Mouse (Mus musculus): ENCODE measurements around the gene Ripor3. TPM values are rescaled to one million over a fixed set of nuclear protein-coding genes. Genes with fewer than 3 reads are reported as not detected.

Gene Ripor3
- polyA plus RNA-seq, 1 experiment = 5.3 TPM

DNA sequence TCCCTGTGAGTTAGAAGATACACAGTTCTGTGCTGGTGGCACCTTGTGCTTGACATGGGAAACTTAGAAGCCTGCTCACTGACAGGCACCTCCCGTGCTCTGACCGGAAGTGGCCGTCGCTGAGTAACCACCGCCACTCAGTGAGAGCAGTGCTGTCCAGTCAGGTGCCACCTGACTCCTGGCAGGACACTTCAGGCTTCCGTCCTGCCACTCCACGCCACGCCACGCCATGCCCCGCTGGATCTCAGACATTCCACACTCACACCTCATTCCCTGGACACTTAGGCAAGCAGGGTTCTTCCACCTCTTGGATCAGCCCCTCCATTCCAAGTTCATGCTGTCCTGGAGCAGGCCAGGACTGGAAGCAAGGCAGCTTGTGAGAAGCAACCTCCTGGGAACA is 32.1 kb downstream of the Ripor3 start:
- WGBS = 87% methylated on average over 10 of the region's 10 CpGs
- Histone ChIP-seq H3K27ac (ENCODE audit: insufficient read depth, low read depth, low read length) (no peak overlapping the region), H3K27me3 (ENCODE audit: control insufficient read depth, insufficient read depth, low read length) (no peaks in the 10 kb centered on the region)

GRCm38 (mm10) chr2:167975746-167976145 is 34.7 kb downstream of the Ripor3 start:
- WGBS = 84% methylated on average over 12 of the region's 12 CpGs
- H3K36me3 ChIP-seq (ENCODE audit: control insufficient read depth, insufficient read depth, low read length) = peaks cover 46% of the 10 kb centered on the region
- TF ChIP-seq CTCF (IDR thresholded peaks at IDR 0.05; ENCODE audit: extremely low read depth, insufficient read length, insufficient replicate concordance, low read depth, low read length) = no peak
- TF ChIP-seq POLR2A (IDR thresholded peaks at IDR 0.05; ENCODE audit: low read depth, low read length) = no peak
- no peak overlapping the region for H3K27ac ChIP-seq (ENCODE audit: insufficient read depth, low read depth, low read length)
- no peaks in the 10 kb centered on the region for H3K27me3 ChIP-seq (ENCODE audit: control insufficient read depth, insufficient read depth, low read length)
- H3K4me1 ChIP-seq (ENCODE audit: control insufficient read depth, insufficient read depth, insufficient read length, low read length) = peaks cover 6% of the 10 kb centered on the region
- H3K4me3 ChIP-seq (ENCODE audit: low read depth, low read length) = no peak overlapping the region

More for the DNA sequence above, 32.1 kb downstream of the Ripor3 start:
- Histone ChIP-seq H3K36me3 (ENCODE audit: control insufficient read depth, insufficient read depth, low read length) (peaks cover 38% of the 10 kb centered on the region), H3K4me3 (ENCODE audit: low read depth, low read length) (no peak overlapping the region), H3K4me1 (ENCODE audit: control insufficient read depth, insufficient read depth, insufficient read length, low read length) (peaks cover 2% of the 10 kb centered on the region; the same call in 1 of the 2 replicates)
- TF ChIP-seq POLR2A (IDR thresholded peaks at IDR 0.05; ENCODE audit: low read depth, low read length) = no peak
- no peak for TF ChIP-seq CTCF (IDR thresholded peaks at IDR 0.05; ENCODE audit: extremely low read depth, insufficient read length, insufficient replicate concordance, low read depth, low read length)

DNA sequence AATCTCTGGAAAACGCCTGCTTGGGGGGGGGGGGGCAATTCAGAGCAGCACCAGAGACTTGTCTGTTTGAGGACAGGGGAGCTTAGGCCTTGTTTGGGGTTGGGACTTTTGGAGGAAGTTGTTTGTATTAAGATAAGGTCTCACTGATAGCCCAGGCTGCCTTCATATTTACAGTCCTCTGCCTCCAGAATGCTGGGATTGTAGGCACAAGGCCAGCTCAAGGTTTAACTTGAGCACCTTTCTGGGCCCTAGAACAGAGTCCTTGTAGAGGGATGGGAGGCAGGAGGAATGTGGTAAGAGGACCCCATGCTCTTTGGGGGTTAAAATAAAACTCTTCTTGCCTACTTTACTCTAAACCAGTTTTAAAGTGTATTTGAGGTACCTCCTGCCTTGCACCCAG is 37.6 kb downstream of the Ripor3 start:
- Histone ChIP-seq H3K4me1 (ENCODE audit: control insufficient read depth, insufficient read depth, insufficient read length, low read length) (peaks cover 6% of the 10 kb centered on the region), H3K27me3 (ENCODE audit: control insufficient read depth, insufficient read depth, low read length) (no peaks in the 10 kb centered on the region), H3K36me3 (ENCODE audit: control insufficient read depth, insufficient read depth, low read length) (peaks cover 63% of the 10 kb centered on the region), H3K4me3 (ENCODE audit: low read depth, low read length) (no peak overlapping the region), H3K27ac (ENCODE audit: insufficient read depth, low read depth, low read length) (no peak overlapping the region)
- TF ChIP-seq CTCF (IDR thresholded peaks at IDR 0.05; ENCODE audit: extremely low read depth, insufficient read length, insufficient replicate concordance, low read depth, low read length) (no peak), POLR2A (IDR thresholded peaks at IDR 0.05; ENCODE audit: low read depth, low read length) (no peak)
- WGBS = 12% methylated on average over 1 of the region's 1 CpGs

DNA sequence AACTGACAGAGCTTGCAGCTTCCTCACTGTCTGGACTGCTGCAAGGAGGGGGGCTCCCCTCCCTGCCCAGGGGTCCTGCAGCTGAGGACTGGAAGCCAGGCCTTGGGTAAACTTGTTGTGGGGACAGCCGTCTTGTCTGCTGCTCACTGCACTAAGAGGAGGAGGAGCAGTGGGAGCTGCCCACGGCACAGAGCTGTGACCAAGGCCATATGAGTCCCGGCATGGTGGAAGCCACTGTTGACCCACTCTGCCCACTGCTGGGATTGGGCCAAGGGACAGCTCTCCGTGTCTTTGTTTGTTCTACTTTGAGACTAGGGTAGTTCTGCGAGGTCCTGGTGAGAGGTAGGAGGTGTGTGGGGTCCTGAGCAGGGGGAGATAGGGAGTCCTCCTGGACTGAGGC is 38.3 kb downstream of the Ripor3 start:
- TF ChIP-seq CTCF (IDR thresholded peaks at IDR 0.05; ENCODE audit: extremely low read depth, insufficient read length, insufficient replicate concordance, low read depth, low read length) = no peak
- TF ChIP-seq POLR2A (IDR thresholded peaks at IDR 0.05; ENCODE audit: low read depth, low read length) = no peak
- Histone ChIP-seq H3K4me1 (ENCODE audit: control insufficient read depth, insufficient read depth, insufficient read length, low read length) (peaks cover 6% of the 10 kb centered on the region), H3K4me3 (ENCODE audit: low read depth, low read length) (no peak overlapping the region), H3K27me3 (ENCODE audit: control insufficient read depth, insufficient read depth, low read length) (no peaks in the 10 kb centered on the region), H3K36me3 (ENCODE audit: control insufficient read depth, insufficient read depth, low read length) (peaks cover 63% of the 10 kb centered on the region), H3K27ac (ENCODE audit: insufficient read depth, low read depth, low read length) (no peak overlapping the region)
- 51% methylated on average over 5 of the region's 5 CpGs for WGBS

DNA sequence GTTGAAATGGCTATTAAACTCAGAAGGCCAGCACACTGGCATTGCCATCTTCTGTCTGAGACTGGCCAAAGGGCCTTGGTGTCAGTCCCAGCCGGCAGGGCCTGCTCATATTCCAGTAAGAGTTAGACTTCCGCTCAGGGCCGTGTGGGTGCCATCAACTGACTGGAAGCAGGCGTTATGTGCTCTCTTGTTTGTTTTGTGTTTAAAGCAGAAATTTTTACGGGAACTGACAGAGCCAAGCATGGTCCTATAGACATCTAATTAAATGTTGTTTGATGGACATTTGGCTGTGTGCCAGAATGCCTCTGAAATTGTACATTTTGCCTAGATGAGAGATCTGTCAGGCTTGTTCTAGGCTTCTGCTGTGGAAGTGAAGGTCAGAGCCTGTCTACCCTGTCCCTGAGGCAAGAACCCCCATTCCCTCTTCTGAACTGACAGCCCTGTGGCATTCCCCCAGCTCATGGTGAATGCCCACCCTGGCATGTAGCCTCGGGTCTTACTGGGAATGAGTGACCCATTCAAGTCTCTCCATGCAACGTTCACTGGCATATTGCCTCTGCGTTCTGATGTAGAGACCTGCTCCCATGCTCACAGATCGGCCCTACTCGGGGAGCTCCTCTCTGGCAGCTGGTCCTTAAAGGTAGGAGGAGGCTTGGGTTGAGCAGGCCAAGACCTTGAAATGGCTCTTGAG is 40.4 kb downstream of the Ripor3 start:
- Histone ChIP-seq H3K27me3 (ENCODE audit: control insufficient read depth, insufficient read depth, low read length) (no peaks in the 10 kb centered on the region), H3K36me3 (ENCODE audit: control insufficient read depth, insufficient read depth, low read length) (peaks cover 61% of the 10 kb centered on the region), H3K4me3 (ENCODE audit: low read depth, low read length) (no peak overlapping the region), H3K4me1 (ENCODE audit: control insufficient read depth, insufficient read depth, insufficient read length, low read length) (peaks cover 4% of the 10 kb centered on the region; the same call in 1 of the 2 replicates), H3K27ac (ENCODE audit: insufficient read depth, low read depth, low read length) (no peak overlapping the region)
- 89% methylated on average over 10 of the region's 10 CpGs for WGBS
- TF ChIP-seq POLR2A (IDR thresholded peaks at IDR 0.05; ENCODE audit: low read depth, low read length) (no peak), CTCF (IDR thresholded peaks at IDR 0.05; ENCODE audit: extremely low read depth, insufficient read length, insufficient replicate concordance, low read depth, low read length) (no peak)

DNA sequence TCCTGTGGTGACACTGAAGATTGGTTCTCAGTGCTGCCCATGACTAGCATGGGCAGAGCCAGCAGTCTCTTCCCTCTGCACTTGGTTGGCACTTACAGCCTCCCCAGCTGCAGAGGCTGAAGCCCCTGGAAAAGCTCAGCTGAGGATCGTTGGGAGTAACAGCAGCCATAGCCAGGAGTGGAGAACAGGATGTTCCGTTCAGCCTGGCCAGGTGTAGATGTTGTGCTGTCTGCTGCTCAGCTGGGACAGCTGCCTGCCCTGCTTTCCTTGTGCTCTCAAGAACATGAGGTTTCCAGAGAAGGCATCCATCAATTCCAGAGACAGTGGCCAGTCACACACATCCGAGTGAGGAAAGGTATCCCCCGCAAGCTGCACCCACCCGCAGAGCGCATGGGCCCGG is 41.9 kb downstream of the Ripor3 start:
- Histone ChIP-seq H3K36me3 (ENCODE audit: control insufficient read depth, insufficient read depth, low read length) (peaks cover 57% of the 10 kb centered on the region), H3K4me3 (ENCODE audit: low read depth, low read length) (no peak overlapping the region), H3K27ac (ENCODE audit: insufficient read depth, low read depth, low read length) (no peak overlapping the region), H3K27me3 (ENCODE audit: control insufficient read depth, insufficient read depth, low read length) (no peaks in the 10 kb centered on the region), H3K4me1 (ENCODE audit: control insufficient read depth, insufficient read depth, insufficient read length, low read length) (peaks cover 4% of the 10 kb centered on the region; the same call in 1 of the 2 replicates)
- 91% methylated on average over 7 of the region's 7 CpGs for WGBS
- no peak for TF ChIP-seq CTCF (IDR thresholded peaks at IDR 0.05; ENCODE audit: extremely low read depth, insufficient read length, insufficient replicate concordance, low read depth, low read length)
- no peak for TF ChIP-seq POLR2A (IDR thresholded peaks at IDR 0.05; ENCODE audit: low read depth, low read length)

DNA sequence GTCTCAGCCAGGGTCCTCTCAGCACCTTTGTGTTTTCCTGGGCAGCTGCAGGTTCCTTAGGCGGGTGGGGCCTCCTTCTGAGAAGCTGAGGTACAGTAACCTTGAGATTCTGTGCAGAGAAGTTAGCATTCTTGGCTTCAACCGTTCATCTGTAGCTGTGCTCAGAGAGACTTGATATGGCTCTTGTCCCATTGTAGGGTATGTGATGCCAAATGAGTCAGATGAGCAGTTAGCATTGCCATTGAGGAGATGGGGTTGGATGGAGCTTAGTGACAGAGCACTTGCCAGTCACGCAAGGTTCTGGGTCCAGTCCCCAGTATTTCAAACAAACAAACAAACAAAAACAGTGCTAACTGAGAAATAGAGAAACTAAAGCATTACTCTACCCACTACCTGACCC is 44.5 kb downstream of the Ripor3 start:
- Histone ChIP-seq H3K36me3 (ENCODE audit: control insufficient read depth, insufficient read depth, low read length) (peaks cover 49% of the 10 kb centered on the region), H3K4me1 (ENCODE audit: control insufficient read depth, insufficient read depth, insufficient read length, low read length) (peaks cover under 1% of the 10 kb centered on the region; the same call in 1 of the 2 replicates), H3K27me3 (ENCODE audit: control insufficient read depth, insufficient read depth, low read length) (no peaks in the 10 kb centered on the region), H3K4me3 (ENCODE audit: low read depth, low read length) (no peak overlapping the region), H3K27ac (ENCODE audit: insufficient read depth, low read depth, low read length) (no peak overlapping the region)
- WGBS = 79% methylated on average over 3 of the region's 3 CpGs
- TF ChIP-seq CTCF (IDR thresholded peaks at IDR 0.05; ENCODE audit: extremely low read depth, insufficient read length, insufficient replicate concordance, low read depth, low read length) (no peak), POLR2A (IDR thresholded peaks at IDR 0.05; ENCODE audit: low read depth, low read length) (no peak)
